Mouse (Mus musculus) spleen, adult 2 months (tissue): Measurements from ENCODE around the gene Sema6d.

Experiments used
- CTCF ChIP-seq: fragments of 200-500 bp; IDR thresholded peaks from 2 replicates; pipeline ENCODE4 v1.5.1; 2011; ENCODE audit warnings: mild to moderate bottlenecking, inconsistent platforms; ENCODE audit not compliant: insufficient read depth, insufficient read length, insufficient replicate concordance; ENCODE audit errors: extremely low read depth
- POLR2A ChIP-seq: fragments of 200-500 bp; IDR thresholded peaks from 2 replicates; pipeline ENCODE4 v1.6.1; 2011; ENCODE audit warnings: low read depth, low read length, inconsistent platforms

DNA sequence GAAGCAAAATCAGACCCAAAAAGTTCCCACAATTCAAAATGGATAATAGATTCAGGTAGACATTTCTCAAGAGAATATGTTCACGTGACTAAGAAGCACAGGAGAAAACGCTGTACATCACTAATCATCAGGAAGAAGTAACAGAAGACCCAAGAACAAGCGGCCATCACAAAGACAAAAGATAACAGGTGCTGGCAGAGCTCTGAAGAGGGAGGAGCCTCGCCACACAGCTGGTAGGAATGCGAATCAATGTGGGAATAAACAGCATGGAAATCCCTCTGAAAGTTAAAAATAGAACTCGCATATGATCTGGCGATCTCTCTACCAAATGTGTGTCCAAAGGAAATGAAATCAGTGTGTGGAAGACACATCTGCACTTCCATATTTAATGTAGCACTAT, 493.8 kb downstream of the Sema6d start:
- TF ChIP-seq CTCF = no peak
- TF ChIP-seq POLR2A = no peak
